Mouse (Mus musculus) intestine, embryonic 15.5 days (tissue): Measurements from ENCODE around the gene Fam89b. TPM values are rescaled to one million over a fixed set of nuclear protein-coding genes. Genes with fewer than 3 reads are reported as not detected.

Experiments used
- ATAC-seq: fragments of 200-750 bp; cut with Nextera tagmentation; 2 replicates; pipeline ENCODE4 v1.8.0; 2017; ENCODE audit warnings: moderate TSS enrichment, moderate library complexity
- H3K27ac ChIP-seq: fragments of 300-500 bp; sonication (generic); 2 replicates; pipeline ENCODE4 v1.5.1; 2015; ENCODE audit warnings: mild to moderate bottlenecking, inconsistent platforms
- H3K27me3 ChIP-seq: fragments of 300-500 bp; sonication (generic); replicated peaks from 2 replicates; pipeline ENCODE4 v1.6.1; 2015; ENCODE audit warnings: inconsistent platforms
- H3K36me3 ChIP-seq: fragments of 300-500 bp; sonication (generic); 2 replicates; pipeline ENCODE4 v1.6.1; 2015; ENCODE audit warnings: inconsistent platforms
- H3K4me1 ChIP-seq: fragments of 300-500 bp; sonication (generic); replicated peaks from 2 replicates; pipeline ENCODE4 v1.6.1; 2015; ENCODE audit warnings: inconsistent platforms
- H3K4me2 ChIP-seq: fragments of 300-500 bp; sonication (generic); replicated peaks from 2 replicates; pipeline ENCODE4 v1.6.1; 2015; ENCODE audit warnings: mild to moderate bottlenecking, inconsistent platforms
- H3K4me3 ChIP-seq: fragments of 300-500 bp; sonication (generic); replicated peaks from 2 replicates; pipeline ENCODE4 v1.5.1; 2015; ENCODE audit warnings: inconsistent platforms
- H3K9ac ChIP-seq: fragments of 300-500 bp; sonication (generic); 2 replicates; pipeline ENCODE4 v1.6.1; 2015; ENCODE audit warnings: inconsistent platforms
- H3K9me3 ChIP-seq: fragments of 300-500 bp; sonication (generic); 2 replicates; pipeline ENCODE4 v1.6.1; 2016; ENCODE audit warnings: inconsistent platforms
- WGBS: fragments of 180-500 bp; shearing (Covaris S2); methylation state at CpG from one replicate; pipeline ENCODE4 v1.1.7; 2015; 5-methylcytosine and 5-hydroxymethylcytosine counted together
- polyA plus RNA-seq: library from polyadenylated mRNA; unstranded; fragments of >200 nt; fragmentation: Nextera tagmentation; extraction: Ambion mirVana; gene quantifications from 2 replicates; pipeline ENCODE4 v1.2.1, GENCODE M21; 2015

The Fam89b gene
- polyA plus RNA-seq, 1 experiment from 2014 or later: 68.7 TPM

GRCm38 (mm10) chr19:5685861-5686260, 43.6 kb downstream of the Fam89b start:
- Histone ChIP-seq H3K36me3 (peaks cover 51% of the 10 kb centered on the region), H3K4me1 (peaks cover 21% of the 10 kb centered on the region), H3K4me3 (no peak overlapping the region), H3K9me3 (no peaks in the 10 kb centered on the region), H3K4me2 (no peak overlapping the region), H3K27ac (no peak overlapping the region), H3K27me3 (no peaks in the 10 kb centered on the region), H3K9ac (no peak overlapping the region)
- ATAC-seq: no peak
- 93% methylated on average over 11 of the region's 11 CpGs for WGBS

GRCm38 (mm10) chr19:5685431-5685830, 44.0 kb downstream of the Fam89b start:
- peaks cover 55% of the 10 kb centered on the region for H3K36me3 ChIP-seq
- ATAC-seq: no peak
- no peaks in the 10 kb centered on the region for H3K27me3 ChIP-seq
- H3K9me3 ChIP-seq: no peaks in the 10 kb centered on the region
- H3K27ac ChIP-seq: no peak overlapping the region
- H3K4me3 ChIP-seq: no peak overlapping the region
- 96% methylated on average over 19 of the region's 19 CpGs for WGBS
- peaks cover 16% of the 10 kb centered on the region for H3K4me1 ChIP-seq
- no peak overlapping the region for H3K4me2 ChIP-seq
- H3K9ac ChIP-seq: no peak overlapping the region

- Histone ChIP-seq H3K4me1 (peaks cover 12% of the 10 kb centered on the region), H3K36me3 (peaks cover 59% of the 10 kb centered on the region), H3K27ac (no peak overlapping the region), H3K4me2 (no peak overlapping the region), H3K4me3 (no peak overlapping the region), H3K9me3 (no peaks in the 10 kb centered on the region), H3K9ac (no peak overlapping the region), H3K27me3 (no peaks in the 10 kb centered on the region)
- WGBS: 91% methylated on average over 13 of the region's 13 CpGs
- ATAC-seq: no peak
Measured at GRCm38 (mm10) chr19:5684985-5685384, 44.5 kb downstream of the Fam89b start.

- no peaks in the 10 kb centered on the region for H3K27me3 ChIP-seq
- H3K9ac ChIP-seq: no peak overlapping the region
- ATAC-seq: no peak
- no peak overlapping the region for H3K4me2 ChIP-seq
- H3K4me3 ChIP-seq: no peak overlapping the region
- H3K4me1 ChIP-seq: peaks cover 12% of the 10 kb centered on the region
- H3K36me3 ChIP-seq: peaks cover 63% of the 10 kb centered on the region
- 90% methylated on average over 12 of the region's 12 CpGs for WGBS
- H3K27ac ChIP-seq: no peak overlapping the region
- H3K9me3 ChIP-seq: no peaks in the 10 kb centered on the region
Measured at GRCm38 (mm10) chr19:5684236-5684635, 45.2 kb downstream of the Fam89b start.

DNA sequence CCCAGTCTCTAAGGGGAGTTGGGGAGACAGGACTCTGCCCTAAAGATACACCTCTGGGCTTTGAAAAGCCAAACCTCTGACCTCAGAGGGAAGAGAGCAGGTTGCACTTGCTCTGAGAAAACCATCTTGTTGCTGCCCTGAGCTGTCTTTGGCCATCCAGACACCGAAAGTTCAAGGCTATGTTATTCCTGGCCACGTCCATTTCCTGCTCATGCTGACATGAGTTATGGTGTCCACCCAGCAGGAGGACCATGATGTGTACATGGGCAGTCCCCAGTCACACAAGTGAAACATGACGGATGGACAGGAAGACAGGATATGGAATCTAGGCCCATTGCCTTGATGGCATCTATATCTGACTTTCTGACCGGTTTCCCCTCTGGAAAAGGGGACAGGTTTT, 49.0 kb downstream of the Fam89b start:
- Histone ChIP-seq H3K4me2 (no peak overlapping the region), H3K27me3 (no peaks in the 10 kb centered on the region), H3K9ac (no peak overlapping the region), H3K27ac (no peak overlapping the region), H3K9me3 (no peaks in the 10 kb centered on the region), H3K4me1 (no peaks in the 10 kb centered on the region), H3K36me3 (peaks cover 76% of the 10 kb centered on the region), H3K4me3 (no peak overlapping the region)
- ATAC-seq: no peak
- 80% methylated on average over 4 of the region's 4 CpGs for WGBS

Other genes with a start within 250 kb of the Fam89b start
- gene Mus81, start 241.3 kb downstream of the Fam89b start, polyA plus RNA-seq: 29.5 and 29.8 TPM in 2 replicates
- 2,332 and 2,514 TPM in 2 replicates for gene Cfl1, start 239.2 kb downstream of the Fam89b start, polyA plus RNA-seq
- gene 1700020D05Rik, start 225.9 kb downstream of the Fam89b start, polyA plus RNA-seq: not detected in 2 replicates
- 7.2 and 8.0 TPM in 2 replicates for gene Snx32, start 219.1 kb downstream of the Fam89b start, polyA plus RNA-seq
- 19.3 TPM in 2 replicates for gene Ovol1, start 169.0 kb downstream of the Fam89b start, polyA plus RNA-seq
- 7.9 and 9.9 TPM in 2 replicates for gene Ap5b1, start 161.6 kb downstream of the Fam89b start, polyA plus RNA-seq
- 128 and 149 TPM in 2 replicates for gene Rnaseh2c, start 127.8 kb downstream of the Fam89b start, polyA plus RNA-seq
- gene Kat5, start 119.4 kb downstream of the Fam89b start, polyA plus RNA-seq: 44.1 and 47.3 TPM in 2 replicates
- 43.0 and 43.3 TPM in 2 replicates for gene Rela, start 92.2 kb downstream of the Fam89b start, polyA plus RNA-seq
- gene Sipa1, start 65.9 kb downstream of the Fam89b start, polyA plus RNA-seq: 21.5 and 23.8 TPM in 2 replicates
- gene Map3k11, start 40.9 kb downstream of the Fam89b start, polyA plus RNA-seq: 33.7 and 36.3 TPM in 2 replicates
- 16.3 and 16.8 TPM in 2 replicates for gene Pcnx3, start 40.7 kb downstream of the Fam89b start, polyA plus RNA-seq
- 0.29 and 0.43 TPM in 2 replicates for gene Kcnk7, start 25.3 kb downstream of the Fam89b start, polyA plus RNA-seq
- 38.6 and 40.1 TPM in 2 replicates for gene Ehbp1l1, start 3.3 kb downstream of the Fam89b start, polyA plus RNA-seq
- gene Ltbp3, start 11.3 kb upstream of the Fam89b start, polyA plus RNA-seq: 20.7 and 21.7 TPM in 2 replicates
- gene Scyl1, start 41.8 kb upstream of the Fam89b start, polyA plus RNA-seq: 60.6 and 60.9 TPM in 2 replicates
- gene Frmd8, start 145.6 kb upstream of the Fam89b start, polyA plus RNA-seq: 26.9 and 28.0 TPM in 2 replicates
- 3.5 and 4.2 TPM in 2 replicates for gene Slc25a45, start 148.2 kb upstream of the Fam89b start, polyA plus RNA-seq
- gene Tigd3, start 164.5 kb upstream of the Fam89b start, polyA plus RNA-seq: 1.9 and 2.7 TPM in 2 replicates
- 109 and 118 TPM in 2 replicates for gene Dpf2, start 183.4 kb upstream of the Fam89b start, polyA plus RNA-seq
- 11.9 and 12.4 TPM in 2 replicates for gene Cdc42ep2, start 195.2 kb upstream of the Fam89b start, polyA plus RNA-seq
- gene Pola2, start 234.5 kb upstream of the Fam89b start, polyA plus RNA-seq: 64.0 and 65.8 TPM in 2 replicates